Mouse (Mus musculus) liver, embryonic 18 days (tissue): ENCODE results near the gene Cdk5rap2. TPM values are rescaled to one million over a fixed set of nuclear protein-coding genes. Genes with fewer than 3 reads are reported as not detected.

Source experiments
- polyA plus RNA-seq: library from polyadenylated mRNA; depleted of rRNA; stranded (reverse); fragments of >200 nt; gene quantifications from 2 replicates; pipeline ENCODE4 v1.2.3, GENCODE M21; 2012; rRNA removed

The Cdk5rap2 gene
- polyA plus RNA-seq, result 3.0 and 3.4 TPM in 2 replicates

GRCm38 (mm10) chr4:70409994-70410721, at the start of gene Cdk5rap2:
Gene Cdk5rap2 (minus strand): TSS chr4:70410443.

Other genes with a start within 250 kb of the Cdk5rap2 start
- 3.7 and 4.7 TPM in 2 replicates for gene Megf9, start 124.6 kb upstream of the Cdk5rap2 start, polyA plus RNA-seq